Mouse (Mus musculus): ENCODE results near the gene Abr. TPM values are rescaled to one million over a fixed set of nuclear protein-coding genes. Genes with fewer than 3 reads are reported as not detected.

Gene Abr
- total RNA-seq, 1 experiment from 2014 or later, result 44.2 TPM

DNA sequence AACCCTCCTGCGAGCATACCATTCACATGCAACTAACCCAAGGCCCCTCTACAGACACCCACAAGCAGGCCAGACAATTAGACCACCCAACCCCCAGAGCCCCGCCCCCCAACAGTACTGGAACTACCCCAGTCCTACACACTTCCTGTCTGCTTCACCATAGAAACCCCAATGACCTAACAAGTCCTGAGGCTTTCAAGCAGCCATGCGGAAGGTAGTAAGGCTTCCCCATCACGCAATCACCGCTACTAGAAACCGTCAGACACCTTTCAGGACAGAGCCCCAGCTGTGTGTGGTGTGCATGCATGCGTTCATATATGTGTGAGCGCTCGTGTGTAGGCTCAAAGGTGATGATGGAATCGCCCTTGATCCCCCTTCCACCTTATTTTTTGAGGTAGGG lies 165.2 kb downstream of the Abr start:
- DNase-seq, result no peak

GRCm38 (mm10) chr11:76456233-76456632 lies 165.9 kb downstream of the Abr start:
- DNase-seq, result peak; percentile 88

DNA sequence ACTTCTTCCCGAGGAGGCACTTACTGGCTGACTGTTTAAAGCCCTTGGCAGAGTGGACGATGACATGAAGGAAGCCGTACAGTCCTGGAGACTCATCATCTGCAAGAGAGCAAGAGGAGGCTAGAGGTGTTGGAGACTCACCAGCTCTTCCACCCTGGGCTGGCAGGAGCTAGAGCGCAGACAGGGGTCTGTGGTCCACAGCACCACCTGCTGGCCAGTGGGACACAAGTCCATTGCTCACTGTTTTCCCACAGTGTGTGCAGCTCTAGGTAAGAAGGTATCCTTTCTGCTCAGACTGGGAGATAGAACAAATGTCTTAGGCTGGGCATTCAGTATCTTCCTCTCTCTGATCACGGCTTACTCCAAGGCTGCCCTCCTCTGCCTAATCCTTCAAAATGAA lies 167.6 kb downstream of the Abr start:
- DNase-seq, result peak; percentile 88

- DNase-seq, result peak; percentile 29
Observed at GRCm38 (mm10) chr11:76450202-76450561, 171.9 kb downstream of the Abr start.

DNA sequence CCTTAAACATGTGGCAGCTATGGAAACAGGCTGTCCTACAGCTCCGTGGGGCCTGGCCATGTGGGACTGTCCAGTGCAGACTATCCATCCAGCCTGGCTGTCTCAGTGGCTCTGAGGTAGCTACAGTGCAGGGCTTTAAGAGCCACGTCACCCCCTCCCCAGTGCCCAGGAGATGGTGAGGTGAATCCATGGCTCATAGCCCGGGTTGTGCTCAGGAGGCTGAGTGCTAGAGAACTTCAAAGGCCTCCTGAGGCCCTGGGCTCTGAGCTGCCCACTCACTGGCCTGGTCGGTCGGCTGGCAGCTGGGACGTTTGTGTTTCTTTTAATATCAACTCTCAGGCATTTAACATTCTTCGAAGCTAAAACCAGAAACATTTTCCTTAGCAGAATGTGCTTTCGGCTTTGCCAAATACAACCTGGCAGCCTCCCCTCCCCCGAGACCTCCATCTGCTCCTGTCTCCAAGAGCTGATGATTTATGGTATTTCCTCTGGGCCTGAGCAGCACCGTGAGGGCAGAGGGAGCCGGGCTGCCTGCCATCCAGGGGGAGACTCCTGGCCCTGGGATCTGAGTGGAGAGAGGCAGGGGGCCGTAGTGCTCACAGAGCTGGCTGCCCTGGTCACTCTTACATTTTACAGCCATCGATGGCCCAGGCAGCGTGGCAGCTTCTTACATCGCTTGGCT lies 172.5 kb downstream of the Abr start:
- DNase-seq, result peak; percentile 82

- peak; percentile 50 for DNase-seq
Observed at GRCm38 (mm10) chr11:76446251-76446650, 175.9 kb downstream of the Abr start.

- DNase-seq, result no peak
Observed at GRCm38 (mm10) chr11:76445459-76445858, 176.7 kb downstream of the Abr start.

DNA sequence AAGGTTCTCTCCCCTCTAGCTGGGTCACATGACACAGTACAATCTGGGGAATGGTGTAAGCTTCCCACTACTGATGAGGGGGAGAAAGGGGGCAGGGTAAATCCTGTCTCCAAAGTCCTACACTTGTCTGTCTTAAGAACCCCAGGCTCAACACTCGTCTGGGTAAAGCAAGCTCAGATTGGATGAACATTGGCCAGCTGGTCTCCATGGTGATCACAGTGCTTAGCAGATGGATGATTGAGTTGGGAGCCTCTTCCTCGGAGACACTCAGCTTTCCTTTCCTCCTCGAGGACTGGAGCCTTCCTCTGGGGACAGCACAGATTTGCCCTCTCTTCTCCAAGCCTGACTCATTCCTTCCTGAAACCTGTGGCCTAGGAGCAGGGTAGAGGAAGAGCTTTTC lies 182.4 kb downstream of the Abr start:
- no peak for DNase-seq

- peak; percentile 80 for DNase-seq
Observed at GRCm38 (mm10) chr11:76436864-76437437, 185.2 kb downstream of the Abr start.

GRCm38 (mm10) chr11:76436009-76436408 lies 186.1 kb downstream of the Abr start:
- DNase-seq, result no peak

GRCm38 (mm10) chr11:76429966-76430631 lies 192.0 kb downstream of the Abr start:
- peak; percentile 36 for DNase-seq

- DNase-seq, result no peak
Observed at GRCm38 (mm10) chr11:76429556-76429955, 192.6 kb downstream of the Abr start.

DNA sequence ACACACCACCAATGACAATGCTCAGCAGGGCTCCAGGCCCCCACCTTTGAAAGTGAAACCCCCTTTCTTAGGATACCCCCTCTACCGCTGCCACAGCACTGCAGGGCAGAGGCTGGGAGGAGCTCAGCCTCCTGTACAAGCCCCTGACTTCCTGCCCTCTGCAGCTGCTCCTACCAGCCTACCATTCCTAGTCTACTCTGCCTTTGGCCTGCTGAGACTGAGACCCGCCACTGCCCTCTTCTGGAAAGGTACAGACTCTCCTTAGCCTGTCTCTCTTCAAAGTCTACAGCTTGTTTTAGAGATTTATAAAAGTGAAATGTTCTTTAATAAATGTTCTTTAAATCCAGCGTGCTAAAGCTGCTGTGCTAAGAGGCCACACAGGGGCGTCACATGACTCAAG lies 193.1 kb downstream of the Abr start:
- DNase-seq, result no peak

DNA sequence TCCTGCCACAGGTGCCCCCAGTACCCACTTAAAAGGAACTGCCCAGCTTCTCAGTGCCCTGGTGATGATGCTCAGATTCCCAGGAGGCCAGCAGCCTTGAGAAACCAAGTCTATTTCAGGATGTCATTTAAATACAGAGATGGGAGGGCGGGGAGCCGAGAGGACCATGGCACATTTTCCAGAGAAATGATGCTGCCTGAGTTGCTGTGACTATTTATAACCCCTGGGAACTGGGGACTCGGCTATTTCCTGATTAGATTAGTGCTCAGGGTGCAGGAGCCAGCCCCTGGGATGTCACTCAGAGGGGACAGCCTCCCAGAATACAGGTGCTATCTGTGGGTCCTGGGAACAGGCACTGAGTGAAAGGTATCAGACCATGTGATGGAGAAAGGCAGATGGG lies 194.3 kb downstream of the Abr start:
- no peak for DNase-seq

DNA sequence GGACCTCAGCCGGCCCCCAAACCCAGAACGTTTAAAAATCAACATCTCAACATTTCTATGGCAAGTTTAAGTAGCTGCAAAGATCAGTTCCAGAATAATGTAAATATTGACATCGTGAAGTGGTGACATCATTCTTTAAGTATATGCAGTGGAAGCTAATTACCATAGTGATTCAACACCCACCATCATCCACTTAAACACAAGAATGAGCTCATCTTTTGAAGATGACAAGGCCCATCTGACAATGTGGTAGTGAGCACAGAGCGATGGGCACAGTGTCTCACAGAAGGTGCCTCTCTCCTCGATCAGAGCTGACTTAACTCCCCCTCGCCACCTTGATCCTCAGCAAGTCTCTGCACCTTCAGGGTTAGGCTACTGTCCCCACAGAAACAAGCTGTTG lies 196.4 kb downstream of the Abr start:
- no peak for DNase-seq

- no peak for DNase-seq
Observed at GRCm38 (mm10) chr11:76420896-76421295, 201.2 kb downstream of the Abr start.

DNA sequence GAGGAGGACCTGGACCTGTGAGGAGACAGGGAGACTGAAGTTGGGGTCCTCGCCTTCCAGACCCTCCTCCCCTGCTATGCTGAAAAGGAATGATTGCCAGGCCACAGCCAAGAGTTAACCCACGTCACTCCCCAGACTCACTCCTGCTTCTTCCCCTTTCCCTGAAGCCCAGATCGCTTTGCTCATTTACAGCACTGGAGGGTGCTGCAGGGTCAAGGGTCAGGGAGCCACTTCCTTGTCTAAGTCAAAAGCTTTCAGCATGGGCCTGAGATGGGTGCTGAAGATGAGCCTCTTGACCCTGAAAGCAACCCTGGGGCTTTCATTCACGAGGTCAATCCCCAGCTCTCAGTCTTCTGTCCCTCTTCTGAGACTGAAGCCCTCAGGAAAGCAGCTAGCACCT lies 202.9 kb downstream of the Abr start:
- DNase-seq, result peak; percentile 60

DNA sequence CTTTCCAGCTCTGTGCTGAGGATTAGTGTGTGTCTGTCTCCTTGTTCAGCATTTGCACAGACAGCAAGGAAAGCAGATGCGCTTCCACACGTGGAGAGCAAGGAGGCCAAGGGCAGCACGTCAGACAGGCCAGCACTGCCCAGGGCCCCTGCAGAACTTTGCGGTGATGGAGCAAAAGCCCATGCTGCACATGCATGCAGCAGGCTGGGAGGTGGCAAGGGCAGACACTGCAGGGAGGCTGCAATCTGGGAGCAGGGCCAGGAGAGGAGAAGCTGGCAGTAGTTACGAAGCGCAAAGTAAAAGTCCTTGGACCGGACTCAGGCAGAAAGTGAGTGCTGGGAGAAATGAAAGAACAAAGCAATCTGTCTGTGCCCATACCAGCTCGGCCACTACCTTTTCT lies 203.7 kb downstream of the Abr start:
- DNase-seq, result peak; percentile 85

- DNase-seq, result no peak
Observed at GRCm38 (mm10) chr11:76415985-76416384, 206.1 kb downstream of the Abr start.

GRCm38 (mm10) chr11:76415001-76415400 lies 207.1 kb downstream of the Abr start:
- peak; percentile 66 for DNase-seq

DNA sequence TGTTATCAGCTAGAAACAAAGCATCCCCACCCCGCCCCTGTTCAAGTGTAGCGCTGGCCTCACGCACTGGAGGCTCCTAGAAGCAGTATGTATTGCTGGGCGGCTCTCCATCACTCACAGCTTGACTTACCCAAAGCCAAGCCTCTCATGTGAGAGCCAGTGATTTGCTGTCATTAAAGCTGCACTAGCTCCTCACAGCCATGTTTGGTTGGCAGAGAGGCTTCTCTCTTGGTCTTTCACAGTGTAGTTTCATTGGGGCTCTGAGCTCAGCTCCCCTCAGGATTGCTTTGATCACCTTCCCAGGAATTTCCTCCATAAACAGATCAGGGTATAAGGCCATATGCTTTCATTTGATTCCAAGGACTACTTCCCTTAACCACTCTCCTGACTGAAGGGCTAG lies 208.9 kb downstream of the Abr start:
- DNase-seq, result no peak

- DNase-seq, result peak; percentile 72
Observed at GRCm38 (mm10) chr11:76410826-76411225, 211.3 kb downstream of the Abr start.

DNA sequence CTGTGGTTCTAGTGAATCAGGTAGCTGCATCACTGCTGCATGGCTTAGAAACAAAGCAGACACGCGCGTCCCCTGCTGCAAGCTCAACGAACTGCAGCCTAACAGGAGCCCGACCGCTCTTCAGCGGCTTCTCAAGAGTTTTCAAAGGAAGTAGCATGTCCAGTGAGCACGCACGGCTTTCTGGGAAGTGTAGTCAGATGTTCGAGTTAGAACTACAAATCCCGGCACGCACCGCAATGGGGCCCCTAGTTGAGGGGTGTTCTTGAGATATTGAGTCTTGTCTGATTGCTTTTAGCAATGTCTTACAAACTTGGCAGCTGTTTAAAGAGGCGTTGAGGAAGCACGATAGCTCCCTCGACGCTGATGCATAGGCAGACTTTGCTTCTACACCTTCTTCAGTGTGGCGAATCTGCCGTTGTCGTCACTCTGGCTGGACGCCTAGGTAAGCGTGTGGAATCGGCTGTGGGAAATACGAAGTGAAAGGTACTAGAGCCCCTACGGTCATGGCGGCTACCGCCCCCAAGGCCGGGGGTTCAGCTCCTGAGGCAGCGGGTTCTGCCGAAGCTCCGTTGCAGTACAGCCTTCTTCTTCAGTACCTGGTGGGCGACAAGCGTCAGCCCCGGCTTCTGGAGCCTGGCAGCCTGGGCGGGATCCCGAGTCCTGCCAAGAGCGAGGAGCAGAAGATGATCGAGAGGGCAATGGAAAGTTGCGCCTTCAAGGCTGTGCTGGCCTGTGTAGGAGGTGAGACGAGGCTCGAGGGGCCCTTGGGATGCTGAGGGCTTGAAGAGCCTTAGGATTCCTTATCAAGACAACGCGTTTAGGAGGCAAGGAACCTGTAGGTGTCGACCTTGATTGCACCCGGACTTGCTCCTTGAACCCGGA lies 215.2 kb downstream of the Abr start, which contains the start of gene Timm22:
Gene Timm22, plus strand, starts transcription at position 251 of the 882 bp plus-strand sequence.
- peak; percentile 95 for DNase-seq

Data from adrenal gland, postnatal 14 days (tissue).